Mouse (Mus musculus): ENCODE measurements around the gene Olfr317. TPM values are rescaled to one million over a fixed set of nuclear protein-coding genes. Genes with fewer than 3 reads are reported as not detected.

Olfr317 gene
- not detected in 2 replicates for polyA plus RNA-seq (2015; fragmentation: Nextera tagmentation; extraction: Ambion mirVana)

- Histone ChIP-seq H3K4me2 (replicated peaks; ENCODE audit: low read depth, low read length) (no peak within 1 kb of the TSS), H3K4me3 (ENCODE audit: low read depth, low read length) (no peak within 1 kb of the TSS), H3K36me3 (ENCODE audit: insufficient read depth, low read length) (no peaks in the 10 kb centered on the region), H3K4me1 (ENCODE audit: insufficient read depth, low read depth, low read length) (no peaks in the 10 kb centered on the region), H3K9me3 (ENCODE audit: low read length) (no peaks in the 10 kb centered on the region), H3K9ac (replicated peaks; ENCODE audit: low read depth) (no peak within 1 kb of the TSS), H3K27me3 (replicated peaks; ENCODE audit: insufficient read depth, low read length) (no peaks in the 10 kb centered on the region), H3K27ac (ENCODE audit: low read length) (no peak within 1 kb of the TSS)
- ATAC-seq: no peak
- DNase-seq (ENCODE audit: low spot score): no peak
- no peak for TF ChIP-seq CTCF (IDR thresholded peaks at IDR 0.05)
- no peak for TF ChIP-seq EP300 (IDR thresholded peaks at IDR 0.05)
- 58% methylated on average over 4 of the region's 4 CpGs for WGBS
Observed at GRCm38 (mm10) chr11:58738792-58739262, at the start of gene Olfr317. TSS of gene Olfr317 (minus strand) at chr11:58739212.

- H3K36me3 ChIP-seq (ENCODE audit: insufficient read depth, low read length): no peaks in the 10 kb centered on the region
- TF ChIP-seq EP300 (IDR thresholded peaks at IDR 0.05): no peak
- TF ChIP-seq CTCF (IDR thresholded peaks at IDR 0.05): no peak
- H3K27me3 ChIP-seq (replicated peaks; ENCODE audit: insufficient read depth, low read length): no peaks in the 10 kb centered on the region
- H3K27ac ChIP-seq (ENCODE audit: low read length): no peak overlapping the region
- H3K4me2 ChIP-seq (replicated peaks; ENCODE audit: low read depth, low read length): no peak overlapping the region
- 67% methylated on average over 8 of the region's 8 CpGs for WGBS
- no peak overlapping the region for H3K9ac ChIP-seq (replicated peaks; ENCODE audit: low read depth)
- DNase-seq (ENCODE audit: low spot score) (no peak), ATAC-seq (no peak)
- H3K4me3 ChIP-seq (ENCODE audit: low read depth, low read length): no peak overlapping the region
- H3K4me1 ChIP-seq (ENCODE audit: insufficient read depth, low read depth, low read length): no peaks in the 10 kb centered on the region
- no peaks in the 10 kb centered on the region for H3K9me3 ChIP-seq (ENCODE audit: low read length)
Observed at GRCm38 (mm10) chr11:58788346-58788745, 49.3 kb upstream of the Olfr317 start.

GRCm38 (mm10) chr11:58787651-58788050 lies 48.6 kb upstream of the Olfr317 start:
- Histone ChIP-seq H3K4me3 (ENCODE audit: low read depth, low read length) (no peak overlapping the region), H3K27me3 (replicated peaks; ENCODE audit: insufficient read depth, low read length) (no peaks in the 10 kb centered on the region), H3K4me2 (replicated peaks; ENCODE audit: low read depth, low read length) (no peak overlapping the region), H3K9ac (replicated peaks; ENCODE audit: low read depth) (no peak overlapping the region), H3K4me1 (ENCODE audit: insufficient read depth, low read depth, low read length) (no peaks in the 10 kb centered on the region), H3K9me3 (ENCODE audit: low read length) (no peaks in the 10 kb centered on the region), H3K27ac (ENCODE audit: low read length) (no peak overlapping the region), H3K36me3 (ENCODE audit: insufficient read depth, low read length) (no peaks in the 10 kb centered on the region)
- no peak for TF ChIP-seq EP300 (IDR thresholded peaks at IDR 0.05)
- TF ChIP-seq CTCF (IDR thresholded peaks at IDR 0.05): no peak
- WGBS: 79% methylated on average over 10 of the region's 10 CpGs
- ATAC-seq (no peak), DNase-seq (ENCODE audit: low spot score) (no peak)

GRCm38 (mm10) chr11:58784182-58784581 lies 45.2 kb upstream of the Olfr317 start:
- DNase-seq (ENCODE audit: low spot score): no peak
- no peaks in the 10 kb centered on the region for H3K27me3 ChIP-seq (replicated peaks; ENCODE audit: insufficient read depth, low read length)
- no peaks in the 10 kb centered on the region for H3K36me3 ChIP-seq (ENCODE audit: insufficient read depth, low read length)
- no peak for ATAC-seq
- WGBS: 70% methylated on average over 2 of the region's 2 CpGs
- TF ChIP-seq EP300 (IDR thresholded peaks at IDR 0.05) (no peak), CTCF (IDR thresholded peaks at IDR 0.05) (no peak)
- no peaks in the 10 kb centered on the region for H3K4me1 ChIP-seq (ENCODE audit: insufficient read depth, low read depth, low read length)
- H3K4me3 ChIP-seq (ENCODE audit: low read depth, low read length): no peak overlapping the region
- H3K27ac ChIP-seq (ENCODE audit: low read length): no peak overlapping the region
- no peak overlapping the region for H3K4me2 ChIP-seq (replicated peaks; ENCODE audit: low read depth, low read length)
- no peak overlapping the region for H3K9ac ChIP-seq (replicated peaks; ENCODE audit: low read depth)
- H3K9me3 ChIP-seq (ENCODE audit: low read length): no peaks in the 10 kb centered on the region

- Histone ChIP-seq H3K27me3 (replicated peaks; ENCODE audit: insufficient read depth, low read length) (no peaks in the 10 kb centered on the region), H3K9ac (replicated peaks; ENCODE audit: low read depth) (no peak within 1 kb of the TSS), H3K27ac (ENCODE audit: low read length) (no peak within 1 kb of the TSS), H3K9me3 (ENCODE audit: low read length) (no peaks in the 10 kb centered on the region), H3K4me2 (replicated peaks; ENCODE audit: low read depth, low read length) (no peak within 1 kb of the TSS), H3K4me3 (ENCODE audit: low read depth, low read length) (no peak within 1 kb of the TSS), H3K36me3 (ENCODE audit: insufficient read depth, low read length) (no peaks in the 10 kb centered on the region), H3K4me1 (ENCODE audit: insufficient read depth, low read depth, low read length) (no peaks in the 10 kb centered on the region)
- no peak for TF ChIP-seq EP300 (IDR thresholded peaks at IDR 0.05)
- no peak for TF ChIP-seq CTCF (IDR thresholded peaks at IDR 0.05)
- WGBS: 39% methylated on average over 6 of the region's 6 CpGs
- ATAC-seq (no peak), DNase-seq (ENCODE audit: low spot score) (no peak)
Observed at GRCm38 (mm10) chr11:58782480-58783089, 43.6 kb upstream of the Olfr317 start, which contains the start of gene Olfr314. TSS of gene Olfr314 (plus strand) at chr11:58782952.

- no peak within 1 kb of the TSS for H3K9ac ChIP-seq (replicated peaks; ENCODE audit: low read depth)
- DNase-seq (ENCODE audit: low spot score) (no peak), ATAC-seq (no peak)
- H3K9me3 ChIP-seq (ENCODE audit: low read length): no peaks in the 10 kb centered on the region
- TF ChIP-seq CTCF (IDR thresholded peaks at IDR 0.05) (no peak), EP300 (IDR thresholded peaks at IDR 0.05) (no peak)
- no peak within 1 kb of the TSS for H3K27ac ChIP-seq (ENCODE audit: low read length)
- no peaks in the 10 kb centered on the region for H3K36me3 ChIP-seq (ENCODE audit: insufficient read depth, low read length)
- no peak within 1 kb of the TSS for H3K4me2 ChIP-seq (replicated peaks; ENCODE audit: low read depth, low read length)
- H3K4me3 ChIP-seq (ENCODE audit: low read depth, low read length): no peak within 1 kb of the TSS
- no peaks in the 10 kb centered on the region for H3K4me1 ChIP-seq (ENCODE audit: insufficient read depth, low read depth, low read length)
- no peaks in the 10 kb centered on the region for H3K27me3 ChIP-seq (replicated peaks; ENCODE audit: insufficient read depth, low read length)
Observed at GRCm38 (mm10) chr11:58772888-58773287, 33.9 kb upstream of the Olfr317 start, which contains the start of gene Olfr315. TSS of gene Olfr315 (plus strand) at chr11:58773188.
